Mouse (Mus musculus): Measurements from ENCODE around the gene Cldn34b4. TPM values are rescaled to one million over a fixed set of nuclear protein-coding genes. Genes with fewer than 3 reads are reported as not detected.

Gene Cldn34b4
- polyA plus RNA-seq (2016; fragmentation: Nextera tagmentation; extraction: Ambion mirVana) = not detected in 2 replicates

DNA sequence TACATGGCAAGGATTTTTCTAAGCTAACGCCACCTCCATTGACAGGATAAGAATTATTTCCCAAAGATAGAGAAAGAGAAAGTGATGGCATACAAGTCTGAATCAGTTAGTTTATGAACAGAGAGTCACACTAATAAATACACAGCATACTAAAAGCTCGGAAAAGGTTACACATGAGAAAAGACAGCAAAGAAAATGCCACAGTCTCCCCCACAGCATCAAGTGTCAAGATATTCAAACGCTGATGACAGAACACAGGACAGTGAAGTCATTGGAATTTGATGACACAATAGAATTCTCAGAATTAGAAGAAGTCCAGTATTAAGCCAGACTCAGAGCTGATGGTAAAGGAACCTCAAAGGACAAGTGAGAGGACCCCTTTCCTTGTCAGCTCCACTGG is at the start of gene Cldn34b4:
Gene Cldn34b4, plus strand, starts transcription at position 301 of the 400 bp plus-strand sequence.
- WGBS = 85% methylated on average over 3 of the region's 3 CpGs
- Histone ChIP-seq H3K4me3 (no peak within 1 kb of the TSS), H3K36me3 (replicated peaks) (no peaks in the 10 kb centered on the region), H3K27ac (replicated peaks) (no peak within 1 kb of the TSS), H3K9me3 (no peaks in the 10 kb centered on the region), H3K27me3 (replicated peaks; ENCODE audit: low read depth, poor library complexity, severe bottlenecking) (no peaks in the 10 kb centered on the region), H3K4me1 (no peaks in the 10 kb centered on the region)
- DNase-seq (ENCODE audit: low spot score) = no peak

Other genes starting within 250 kb of the Cldn34b4 start
- not detected in 2 replicates for gene Cldn34b3, start 129.0 kb upstream of the Cldn34b4 start, polyA plus RNA-seq (2016; fragmentation: Nextera tagmentation; extraction: Ambion mirVana)
- gene Cldn34d, start 209.6 kb downstream of the Cldn34b4 start, polyA plus RNA-seq (2016; fragmentation: Nextera tagmentation; extraction: Ambion mirVana) = not detected in 2 replicates